Mouse (Mus musculus): ENCODE results near the gene Exoc6. TPM values are rescaled to one million over a fixed set of nuclear protein-coding genes. Genes with fewer than 3 reads are reported as not detected.
A peak's percentile ranks its signal among the peaks of the same experiment; 100 is the strongest.

Exoc6 gene
- polyA plus RNA-seq, 1 experiment = 3.3 TPM

GRCm38 (mm10) chr19:37668657-37669056 lies 118.4 kb downstream of the Exoc6 start:
- H3K27me3 ChIP-seq (ENCODE audit: control insufficient read depth, insufficient read depth, low read length) = no peaks in the 10 kb centered on the region
- no peak overlapping the region for H3K4me3 ChIP-seq (ENCODE audit: control insufficient read depth, low read depth, low read length)
- TF ChIP-seq CTCF (IDR thresholded peaks at IDR 0.05; ENCODE audit: control insufficient read depth, insufficient read depth, insufficient replicate concordance, low read depth, low read length) = no peak
- no peak for TF ChIP-seq POLR2A (IDR thresholded peaks at IDR 0.05; ENCODE audit: control insufficient read depth, low read depth, low read length)
- H3K4me1 ChIP-seq (ENCODE audit: control insufficient read depth, insufficient read depth, low read length) = no peaks in the 10 kb centered on the region
- H3K27ac ChIP-seq (ENCODE audit: control insufficient read depth, insufficient read depth, low read depth, low read length) = no peak overlapping the region
- H3K36me3 ChIP-seq (ENCODE audit: control insufficient read depth, insufficient read depth, low read length) = no peaks in the 10 kb centered on the region

GRCm38 (mm10) chr19:37669486-37669885 lies 119.3 kb downstream of the Exoc6 start:
- TF ChIP-seq CTCF (IDR thresholded peaks at IDR 0.05; ENCODE audit: control insufficient read depth, insufficient read depth, insufficient replicate concordance, low read depth, low read length) (no peak), POLR2A (IDR thresholded peaks at IDR 0.05; ENCODE audit: control insufficient read depth, low read depth, low read length) (no peak)
- Histone ChIP-seq H3K27me3 (ENCODE audit: control insufficient read depth, insufficient read depth, low read length) (no peaks in the 10 kb centered on the region), H3K36me3 (ENCODE audit: control insufficient read depth, insufficient read depth, low read length) (no peaks in the 10 kb centered on the region), H3K27ac (ENCODE audit: control insufficient read depth, insufficient read depth, low read depth, low read length) (no peak overlapping the region), H3K4me1 (ENCODE audit: control insufficient read depth, insufficient read depth, low read length) (no peaks in the 10 kb centered on the region), H3K4me3 (ENCODE audit: control insufficient read depth, low read depth, low read length) (no peak overlapping the region)

- Histone ChIP-seq H3K27me3 (ENCODE audit: control insufficient read depth, insufficient read depth, low read length) (no peaks in the 10 kb centered on the region), H3K4me1 (ENCODE audit: control insufficient read depth, insufficient read depth, low read length) (no peaks in the 10 kb centered on the region), H3K27ac (ENCODE audit: control insufficient read depth, insufficient read depth, low read depth, low read length) (no peak overlapping the region), H3K36me3 (ENCODE audit: control insufficient read depth, insufficient read depth, low read length) (no peaks in the 10 kb centered on the region), H3K4me3 (ENCODE audit: control insufficient read depth, low read depth, low read length) (no peak overlapping the region)
- no peak for TF ChIP-seq CTCF (IDR thresholded peaks at IDR 0.05; ENCODE audit: control insufficient read depth, insufficient read depth, insufficient replicate concordance, low read depth, low read length)
- TF ChIP-seq POLR2A (IDR thresholded peaks at IDR 0.05; ENCODE audit: control insufficient read depth, low read depth, low read length) = no peak
Measured at GRCm38 (mm10) chr19:37673393-37673792, 123.2 kb downstream of the Exoc6 start.

GRCm38 (mm10) chr19:37685281-37685680 lies 135.1 kb downstream of the Exoc6 start, which contains the start of gene Cyp26c1:
Gene Cyp26c1, plus strand, starts transcription at chr19:37685581.
- no peak within 1 kb of the TSS for H3K27ac ChIP-seq (ENCODE audit: control insufficient read depth, insufficient read depth, low read depth, low read length)
- no peak for TF ChIP-seq POLR2A (IDR thresholded peaks at IDR 0.05; ENCODE audit: control insufficient read depth, low read depth, low read length)

GRCm38 (mm10) chr19:37686347-37686746 lies 136.1 kb downstream of the Exoc6 start:
- Histone ChIP-seq H3K27ac (ENCODE audit: control insufficient read depth, insufficient read depth, low read depth, low read length) (no peak overlapping the region), H3K36me3 (ENCODE audit: control insufficient read depth, insufficient read depth, low read length) (no peaks in the 10 kb centered on the region), H3K4me3 (ENCODE audit: control insufficient read depth, low read depth, low read length) (no peak overlapping the region), H3K27me3 (ENCODE audit: control insufficient read depth, insufficient read depth, low read length) (no peaks in the 10 kb centered on the region), H3K4me1 (ENCODE audit: control insufficient read depth, insufficient read depth, low read length) (peaks cover 5% of the 10 kb centered on the region)
- TF ChIP-seq CTCF (IDR thresholded peaks at IDR 0.05; ENCODE audit: control insufficient read depth, insufficient read depth, insufficient replicate concordance, low read depth, low read length) (no peak), POLR2A (IDR thresholded peaks at IDR 0.05; ENCODE audit: control insufficient read depth, low read depth, low read length) (no peak)

More at GRCm38 (mm10) chr19:37685281-37685680, 135.1 kb downstream of the Exoc6 start, which contains the start of gene Cyp26c1:
- H3K27me3 ChIP-seq (ENCODE audit: control insufficient read depth, insufficient read depth, low read length) = no peaks in the 10 kb centered on the region
- no peaks in the 10 kb centered on the region for H3K36me3 ChIP-seq (ENCODE audit: control insufficient read depth, insufficient read depth, low read length)
- H3K4me3 ChIP-seq (ENCODE audit: control insufficient read depth, low read depth, low read length) = no peak within 1 kb of the TSS
- peaks cover 5% of the 10 kb centered on the region for H3K4me1 ChIP-seq (ENCODE audit: control insufficient read depth, insufficient read depth, low read length)

- no peaks in the 10 kb centered on the region for H3K27me3 ChIP-seq (ENCODE audit: control insufficient read depth, insufficient read depth, low read length)
- no peaks in the 10 kb centered on the region for H3K36me3 ChIP-seq (ENCODE audit: control insufficient read depth, insufficient read depth, low read length)
- peaks cover 5% of the 10 kb centered on the region for H3K4me1 ChIP-seq (ENCODE audit: control insufficient read depth, insufficient read depth, low read length)
- no peak for TF ChIP-seq CTCF (IDR thresholded peaks at IDR 0.05; ENCODE audit: control insufficient read depth, insufficient read depth, insufficient replicate concordance, low read depth, low read length)
- TF ChIP-seq POLR2A (IDR thresholded peaks at IDR 0.05; ENCODE audit: control insufficient read depth, low read depth, low read length) = no peak
- no peak overlapping the region for H3K27ac ChIP-seq (ENCODE audit: control insufficient read depth, insufficient read depth, low read depth, low read length)
- H3K4me3 ChIP-seq (ENCODE audit: control insufficient read depth, low read depth, low read length) = peak overlapping the region; percentile 51
Measured at GRCm38 (mm10) chr19:37686941-37687850, 137.0 kb downstream of the Exoc6 start.

- Histone ChIP-seq H3K4me1 (ENCODE audit: control insufficient read depth, insufficient read depth, low read length) (peaks cover 8% of the 10 kb centered on the region), H3K27ac (ENCODE audit: control insufficient read depth, insufficient read depth, low read depth, low read length) (no peak overlapping the region), H3K27me3 (ENCODE audit: control insufficient read depth, insufficient read depth, low read length) (no peaks in the 10 kb centered on the region), H3K36me3 (ENCODE audit: control insufficient read depth, insufficient read depth, low read length) (no peaks in the 10 kb centered on the region), H3K4me3 (ENCODE audit: control insufficient read depth, low read depth, low read length) (no peak overlapping the region)
- TF ChIP-seq CTCF (IDR thresholded peaks at IDR 0.05; ENCODE audit: control insufficient read depth, insufficient read depth, insufficient replicate concordance, low read depth, low read length) = no peak
- TF ChIP-seq POLR2A (IDR thresholded peaks at IDR 0.05; ENCODE audit: control insufficient read depth, low read depth, low read length) = no peak
Measured at GRCm38 (mm10) chr19:37689478-37689877, 139.3 kb downstream of the Exoc6 start.

All from testis, adult 2 months (tissue).